Mouse (Mus musculus): ENCODE results near the gene Fam168a. TPM values are rescaled to one million over a fixed set of nuclear protein-coding genes. Genes with fewer than 3 reads are reported as not detected.

The Fam168a gene
- 42.9 and 46.1 TPM in 2 replicates for polyA plus RNA-seq (2014; fragmentation: Nextera tagmentation; extraction: Ambion mirVana)

- Histone ChIP-seq H3K9ac (ENCODE audit: low read length) (peak within 1 kb of the TSS; percentile 84), H3K27me3 (replicated peaks; ENCODE audit: control insufficient read depth, insufficient read depth, low read length) (no peaks in the 10 kb centered on the region), H3K4me3 (ENCODE audit: low read depth, low read length) (peak within 1 kb of the TSS; percentile 76), H3K4me2 (ENCODE audit: low read length) (peak within 1 kb of the TSS; percentile 83), H3K9me3 (ENCODE audit: control insufficient read depth, low read length) (no peaks in the 10 kb centered on the region), H3K36me3 (ENCODE audit: control insufficient read depth, insufficient read depth, low read length) (no peaks in the 10 kb centered on the region), H3K27ac (ENCODE audit: low read depth) (peak within 1 kb of the TSS; percentile 96), H3K4me1 (replicated peaks; ENCODE audit: control insufficient read depth, insufficient read depth, low read length) (peaks cover 15% of the 10 kb centered on the region)
- DNase-seq (ENCODE audit: low spot score), result peak; percentile 98
- ATAC-seq (replicated peaks; ENCODE audit: low FRiP score, low TSS enrichment, low read depth), result peak; percentile 99
- WGBS, result under 1% methylated on average over 35 of the region's 37 CpGs
Observed at GRCm38 (mm10) chr7:100706143-100706841, at the start of gene Fam168a. TSS of gene Fam168a (plus strand) at chr7:100706635.

- no peaks in the 10 kb centered on the region for H3K9me3 ChIP-seq (ENCODE audit: control insufficient read depth, low read length)
- H3K4me2 ChIP-seq (ENCODE audit: low read length), result no peak overlapping the region
- H3K4me3 ChIP-seq (ENCODE audit: low read depth, low read length), result no peak overlapping the region
- no peaks in the 10 kb centered on the region for H3K27me3 ChIP-seq (replicated peaks; ENCODE audit: control insufficient read depth, insufficient read depth, low read length)
- ATAC-seq (replicated peaks; ENCODE audit: low FRiP score, low TSS enrichment, low read depth) (no peak), DNase-seq (ENCODE audit: low spot score) (no peak)
- no peak overlapping the region for H3K27ac ChIP-seq (ENCODE audit: low read depth)
- H3K9ac ChIP-seq (ENCODE audit: low read length), result no peak overlapping the region
- 19% methylated on average over 5 of the region's 5 CpGs for WGBS
- H3K36me3 ChIP-seq (ENCODE audit: control insufficient read depth, insufficient read depth, low read length), result no peaks in the 10 kb centered on the region
- H3K4me1 ChIP-seq (replicated peaks; ENCODE audit: control insufficient read depth, insufficient read depth, low read length), result peaks cover 4% of the 10 kb centered on the region
Observed at GRCm38 (mm10) chr7:100656739-100657138, 49.7 kb upstream of the Fam168a start.

- DNase-seq (ENCODE audit: low spot score), result peak; percentile 75
- H3K27ac ChIP-seq (ENCODE audit: low read depth), result no peak overlapping the region
- no peak overlapping the region for H3K9ac ChIP-seq (ENCODE audit: low read length)
- H3K36me3 ChIP-seq (ENCODE audit: control insufficient read depth, insufficient read depth, low read length), result no peaks in the 10 kb centered on the region
- H3K4me1 ChIP-seq (replicated peaks; ENCODE audit: control insufficient read depth, insufficient read depth, low read length), result peaks cover 7% of the 10 kb centered on the region
- WGBS, result 30% methylated on average over 18 of the region's 18 CpGs
- H3K4me3 ChIP-seq (ENCODE audit: low read depth, low read length), result 0 out of 2 replicates have a peak overlapping the region, but pooled peaks have one; percentile 10
- peak; percentile 77 for ATAC-seq (replicated peaks; ENCODE audit: low FRiP score, low TSS enrichment, low read depth)
- no peaks in the 10 kb centered on the region for H3K9me3 ChIP-seq (ENCODE audit: control insufficient read depth, low read length)
- no peaks in the 10 kb centered on the region for H3K27me3 ChIP-seq (replicated peaks; ENCODE audit: control insufficient read depth, insufficient read depth, low read length)
- peak overlapping the region; percentile 42 for H3K4me2 ChIP-seq (ENCODE audit: low read length)
Observed at GRCm38 (mm10) chr7:100658093-100658578, 48.3 kb upstream of the Fam168a start.

- H3K4me2 ChIP-seq (ENCODE audit: low read length), result no peak overlapping the region
- H3K9ac ChIP-seq (ENCODE audit: low read length), result no peak overlapping the region
- peaks cover 18% of the 10 kb centered on the region for H3K4me1 ChIP-seq (replicated peaks; ENCODE audit: control insufficient read depth, insufficient read depth, low read length)
- no peaks in the 10 kb centered on the region for H3K27me3 ChIP-seq (replicated peaks; ENCODE audit: control insufficient read depth, insufficient read depth, low read length)
- H3K36me3 ChIP-seq (ENCODE audit: control insufficient read depth, insufficient read depth, low read length), result no peaks in the 10 kb centered on the region
- no peaks in the 10 kb centered on the region for H3K9me3 ChIP-seq (ENCODE audit: control insufficient read depth, low read length)
- no peak overlapping the region for H3K4me3 ChIP-seq (ENCODE audit: low read depth, low read length)
- WGBS, result 87% methylated on average over 7 of the region's 7 CpGs
- ATAC-seq (replicated peaks; ENCODE audit: low FRiP score, low TSS enrichment, low read depth) (no peak), DNase-seq (ENCODE audit: low spot score) (no peak)
- H3K27ac ChIP-seq (ENCODE audit: low read depth), result no peak overlapping the region
Observed at GRCm38 (mm10) chr7:100661264-100661663, 45.2 kb upstream of the Fam168a start.

GRCm38 (mm10) chr7:100662231-100662630 is 44.2 kb upstream of the Fam168a start, which contains the start of gene Plekhb1:
TSS of gene Plekhb1 (minus strand) at chr7:100662414.
- WGBS, result 55% methylated on average over 8 of the region's 8 CpGs
- Histone ChIP-seq H3K36me3 (ENCODE audit: control insufficient read depth, insufficient read depth, low read length) (no peaks in the 10 kb centered on the region), H3K9me3 (ENCODE audit: control insufficient read depth, low read length) (no peaks in the 10 kb centered on the region), H3K4me1 (replicated peaks; ENCODE audit: control insufficient read depth, insufficient read depth, low read length) (peaks cover 18% of the 10 kb centered on the region), H3K27me3 (replicated peaks; ENCODE audit: control insufficient read depth, insufficient read depth, low read length) (no peaks in the 10 kb centered on the region), H3K4me2 (ENCODE audit: low read length) (peak within 1 kb of the TSS; percentile 49), H3K4me3 (ENCODE audit: low read depth, low read length) (no peak within 1 kb of the TSS), H3K9ac (ENCODE audit: low read length) (no peak within 1 kb of the TSS), H3K27ac (ENCODE audit: low read depth) (peak within 1 kb of the TSS; percentile 78)
- no peak for ATAC-seq (replicated peaks; ENCODE audit: low FRiP score, low TSS enrichment, low read depth)
- DNase-seq (ENCODE audit: low spot score), result no peak

- no peaks in the 10 kb centered on the region for H3K36me3 ChIP-seq (ENCODE audit: control insufficient read depth, insufficient read depth, low read length)
Observed at GRCm38 (mm10) chr7:100663190-100663589, 43.2 kb upstream of the Fam168a start.

GRCm38 (mm10) chr7:100663729-100664304 is 42.6 kb upstream of the Fam168a start:
- Histone ChIP-seq H3K36me3 (ENCODE audit: control insufficient read depth, insufficient read depth, low read length) (no peaks in the 10 kb centered on the region), H3K27ac (ENCODE audit: low read depth) (no peak overlapping the region), H3K4me3 (ENCODE audit: low read depth, low read length) (no peak overlapping the region), H3K9ac (ENCODE audit: low read length) (no peak overlapping the region; the same call in 1 of the 2 replicates), H3K4me1 (replicated peaks; ENCODE audit: control insufficient read depth, insufficient read depth, low read length) (peaks cover 15% of the 10 kb centered on the region), H3K4me2 (ENCODE audit: low read length) (peak overlapping the region; percentile 49; the same call in 1 of the 2 replicates), H3K27me3 (replicated peaks; ENCODE audit: control insufficient read depth, insufficient read depth, low read length) (no peaks in the 10 kb centered on the region), H3K9me3 (ENCODE audit: control insufficient read depth, low read length) (no peaks in the 10 kb centered on the region)
- 68% methylated on average over 11 of the region's 11 CpGs for WGBS
- ATAC-seq (replicated peaks; ENCODE audit: low FRiP score, low TSS enrichment, low read depth) (peak; percentile 32; the same call in 1 of the 2 replicates), DNase-seq (ENCODE audit: low spot score) (no peak)

More at GRCm38 (mm10) chr7:100663190-100663589, 43.2 kb upstream of the Fam168a start:
- Histone ChIP-seq H3K9ac (ENCODE audit: low read length) (no peak overlapping the region; the same call in 1 of the 2 replicates), H3K4me3 (ENCODE audit: low read depth, low read length) (no peak overlapping the region), H3K4me2 (ENCODE audit: low read length) (peak overlapping the region; percentile 49), H3K4me1 (replicated peaks; ENCODE audit: control insufficient read depth, insufficient read depth, low read length) (peaks cover 18% of the 10 kb centered on the region), H3K27ac (ENCODE audit: low read depth) (peak overlapping the region; percentile 78), H3K9me3 (ENCODE audit: control insufficient read depth, low read length) (no peaks in the 10 kb centered on the region), H3K27me3 (replicated peaks; ENCODE audit: control insufficient read depth, insufficient read depth, low read length) (no peaks in the 10 kb centered on the region)
- DNase-seq (ENCODE audit: low spot score) (peak; percentile 96), ATAC-seq (replicated peaks; ENCODE audit: low FRiP score, low TSS enrichment, low read depth) (peak; percentile 88)
- WGBS, result 2% methylated on average over 13 of the region's 13 CpGs

GRCm38 (mm10) chr7:100670646-100671045 is 35.8 kb upstream of the Fam168a start:
- no peaks in the 10 kb centered on the region for H3K27me3 ChIP-seq (replicated peaks; ENCODE audit: control insufficient read depth, insufficient read depth, low read length)
- no peaks in the 10 kb centered on the region for H3K9me3 ChIP-seq (ENCODE audit: control insufficient read depth, low read length)
- H3K4me1 ChIP-seq (replicated peaks; ENCODE audit: control insufficient read depth, insufficient read depth, low read length), result no peaks in the 10 kb centered on the region
- no peak for DNase-seq (ENCODE audit: low spot score)
- ATAC-seq (replicated peaks; ENCODE audit: low FRiP score, low TSS enrichment, low read depth), result no peak
- H3K27ac ChIP-seq (ENCODE audit: low read depth), result no peak overlapping the region
- no peak overlapping the region for H3K4me3 ChIP-seq (ENCODE audit: low read depth, low read length)
- H3K36me3 ChIP-seq (ENCODE audit: control insufficient read depth, insufficient read depth, low read length), result no peaks in the 10 kb centered on the region
- H3K9ac ChIP-seq (ENCODE audit: low read length), result no peak overlapping the region
- H3K4me2 ChIP-seq (ENCODE audit: low read length), result no peak overlapping the region
- WGBS, result 83% methylated on average over 5 of the region's 5 CpGs
